Mouse (Mus musculus): ENCODE results near the gene Ap2m1. TPM values are rescaled to one million over a fixed set of nuclear protein-coding genes. Genes with fewer than 3 reads are reported as not detected.

Gene Ap2m1
- total RNA-seq, 2 experiments from 2014 or later, result 277 to 333 TPM

DNA sequence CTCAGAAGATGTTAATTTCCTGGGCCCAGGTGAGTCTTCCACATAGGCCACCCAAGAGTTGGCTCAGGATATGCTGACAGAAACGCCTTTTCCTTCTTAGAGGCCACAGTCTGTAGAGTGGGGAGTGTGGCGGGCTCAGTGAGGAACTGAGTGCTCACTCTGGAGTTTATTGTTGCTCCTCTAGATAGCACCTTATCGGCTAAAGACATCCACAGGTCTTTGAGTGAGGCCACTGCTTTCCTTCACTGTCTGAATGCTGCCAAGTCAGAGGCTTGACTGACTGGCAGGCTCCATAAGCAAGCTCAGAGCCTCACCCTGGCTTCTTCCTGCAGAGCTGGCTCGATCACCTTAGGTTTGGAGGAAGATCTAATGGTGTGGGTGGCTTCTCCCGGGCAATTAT, 6.5 kb upstream of the Ap2m1 start:
- peak in 1 of 2 experiments; percentile 9 for DNase-seq (ENCODE audit: low spot score in 2 of 2)

- DNase-seq (ENCODE audit: low spot score in 2 of 2), result no peak
Observed at GRCm38 (mm10) chr16:20529375-20529774, 5.9 kb upstream of the Ap2m1 start.

GRCm38 (mm10) chr16:20530941-20531340, 4.3 kb upstream of the Ap2m1 start:
- DNase-seq (ENCODE audit: low spot score in 2 of 2), result no peak

DNA sequence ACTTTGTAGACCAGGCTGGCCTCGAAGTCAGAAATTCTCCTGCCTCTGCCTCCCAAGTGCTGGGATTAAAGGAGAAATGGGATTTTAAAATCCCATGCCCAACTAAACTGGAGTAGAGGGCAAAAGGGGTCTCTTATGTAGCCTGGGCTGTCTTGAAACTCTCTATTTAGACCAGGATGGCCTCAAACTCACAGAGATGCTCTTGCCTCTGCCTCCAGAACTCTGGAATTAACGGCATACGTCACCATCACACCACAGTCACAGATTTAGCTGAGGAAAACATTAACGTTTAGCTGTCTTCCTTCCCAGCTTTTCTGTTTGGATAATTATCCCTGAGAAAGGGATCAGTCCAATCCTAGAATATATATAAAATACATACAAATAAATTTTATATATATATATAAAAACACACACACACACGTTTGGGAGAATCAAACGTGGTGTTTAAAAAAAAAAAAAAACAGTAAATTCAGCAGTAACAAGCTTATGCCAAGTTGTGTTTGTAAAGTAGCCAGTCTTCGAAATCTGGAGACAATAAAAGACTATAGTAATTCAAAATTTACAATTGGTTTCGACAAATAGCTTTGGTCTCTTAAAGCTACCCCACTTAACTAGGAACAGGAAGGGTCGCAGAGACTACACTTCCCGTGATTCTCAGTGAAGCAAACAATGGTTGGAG, 522 bp upstream of the Ap2m1 start:
- peak in 1 of 2 experiments; percentile 11 for DNase-seq (ENCODE audit: low spot score in 2 of 2)

- no peak for DNase-seq (ENCODE audit: low spot score in 2 of 2)
Observed at GRCm38 (mm10) chr16:20536081-20536665, 895 bp downstream of the Ap2m1 start.

GRCm38 (mm10) chr16:20537071-20537471, 1.8 kb downstream of the Ap2m1 start:
- peak; percentile 36 to 51 for DNase-seq (ENCODE audit: low spot score in 2 of 2)

DNA sequence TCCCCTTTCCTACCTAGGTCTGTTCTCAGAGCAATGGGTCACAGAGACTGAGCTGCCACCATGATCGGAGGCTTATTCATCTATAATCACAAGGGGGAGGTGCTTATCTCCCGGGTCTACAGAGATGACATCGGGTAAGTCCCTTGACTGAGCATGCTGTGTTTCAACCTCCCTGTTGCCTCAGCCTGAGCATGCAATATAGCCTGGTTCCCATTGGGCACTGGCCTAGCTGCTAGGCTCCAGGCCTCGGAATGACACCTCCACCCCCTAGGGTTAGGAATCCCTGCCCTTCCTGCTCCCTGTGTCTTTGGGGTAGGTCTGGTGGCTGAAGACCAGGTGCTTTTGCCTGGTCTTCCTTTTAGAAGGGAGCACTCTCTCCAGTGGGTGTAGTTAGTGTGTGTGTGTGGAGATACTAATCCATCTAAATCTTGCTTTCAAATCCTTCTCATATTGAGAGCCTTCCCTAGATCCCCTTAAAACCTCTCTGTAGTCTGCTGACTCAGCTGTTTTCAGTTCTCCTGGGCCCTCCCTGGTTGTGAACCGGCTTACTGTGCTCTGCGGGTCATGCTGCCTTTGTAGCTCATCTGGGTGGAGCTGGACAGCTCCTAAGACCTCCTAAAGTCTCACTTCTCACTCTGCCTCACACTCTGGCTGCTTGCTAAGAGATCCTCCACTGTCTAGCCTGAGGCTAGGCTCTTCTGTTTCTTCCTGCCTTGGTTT, 2.5 kb downstream of the Ap2m1 start:
- peak in 1 of 2 experiments; percentile 19 for DNase-seq (ENCODE audit: low spot score in 2 of 2)

DNA sequence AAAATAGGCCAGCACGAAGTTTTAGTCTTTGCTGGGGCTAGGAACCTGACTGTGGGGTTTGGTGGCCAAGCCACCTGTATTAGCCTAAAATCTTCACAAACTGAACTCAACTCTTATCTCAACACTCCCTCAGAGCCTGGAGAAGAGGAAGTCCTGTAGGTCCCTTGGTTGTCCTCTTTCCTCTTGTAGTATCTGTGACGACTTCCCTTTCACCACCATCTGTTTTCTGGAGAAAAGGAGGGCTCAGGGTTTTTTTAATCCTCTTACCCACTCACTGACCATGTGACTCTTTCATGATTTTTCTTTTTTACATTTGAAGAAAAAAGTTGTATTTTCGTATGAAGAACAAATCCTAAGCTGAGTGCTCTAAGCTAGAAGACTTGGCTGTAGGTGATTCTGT, 4.4 kb downstream of the Ap2m1 start:
- no peak for DNase-seq (ENCODE audit: low spot score in 2 of 2)

- no peak for DNase-seq (ENCODE audit: low spot score in 2 of 2)
Observed at GRCm38 (mm10) chr16:20540438-20540837, 5.2 kb downstream of the Ap2m1 start.

- DNase-seq (ENCODE audit: low spot score in 2 of 2), result no peak
Observed at GRCm38 (mm10) chr16:20545696-20546095, 10.4 kb downstream of the Ap2m1 start.

GRCm38 (mm10) chr16:20547423-20547822, 12.1 kb downstream of the Ap2m1 start:
- no peak for DNase-seq (ENCODE audit: low spot score in 2 of 2)

- DNase-seq (ENCODE audit: low spot score in 2 of 2), result peak; percentile 93 to 94
Observed at GRCm38 (mm10) chr16:20548096-20548948, 13.0 kb downstream of the Ap2m1 start, which contains the start of gene Abcf3. Gene Abcf3 (plus strand): TSS chr16:20548577.

- DNase-seq (ENCODE audit: low spot score in 2 of 2), result no peak
Observed at GRCm38 (mm10) chr16:20549161-20549560, 13.9 kb downstream of the Ap2m1 start.

GRCm38 (mm10) chr16:20551691-20552090, 16.4 kb downstream of the Ap2m1 start:
- no peak for DNase-seq (ENCODE audit: low spot score in 2 of 2)

DNA sequence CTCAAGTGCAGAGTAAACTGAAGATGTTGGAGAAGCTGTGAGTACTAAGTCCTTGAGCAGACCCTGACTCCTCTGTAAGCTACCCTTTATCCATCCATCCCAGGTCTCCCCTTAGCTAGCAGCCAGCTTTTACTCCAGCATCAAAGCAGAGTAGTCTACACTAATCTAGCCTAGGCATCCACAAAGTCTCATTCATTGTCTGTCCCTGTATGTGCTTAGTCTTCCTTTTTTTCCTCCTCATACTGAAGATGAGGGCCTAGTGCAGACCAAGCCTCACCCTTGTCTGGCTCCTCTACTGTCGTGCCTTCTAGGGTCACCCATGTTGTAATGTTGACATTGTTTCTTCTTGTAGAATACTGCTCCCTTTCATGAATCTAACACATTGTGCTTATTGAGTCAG, 17.3 kb downstream of the Ap2m1 start:
- DNase-seq (ENCODE audit: low spot score in 2 of 2), result no peak

GRCm38 (mm10) chr16:20555000-20555399, 19.7 kb downstream of the Ap2m1 start:
- no peak for DNase-seq (ENCODE audit: low spot score in 2 of 2)

DNA sequence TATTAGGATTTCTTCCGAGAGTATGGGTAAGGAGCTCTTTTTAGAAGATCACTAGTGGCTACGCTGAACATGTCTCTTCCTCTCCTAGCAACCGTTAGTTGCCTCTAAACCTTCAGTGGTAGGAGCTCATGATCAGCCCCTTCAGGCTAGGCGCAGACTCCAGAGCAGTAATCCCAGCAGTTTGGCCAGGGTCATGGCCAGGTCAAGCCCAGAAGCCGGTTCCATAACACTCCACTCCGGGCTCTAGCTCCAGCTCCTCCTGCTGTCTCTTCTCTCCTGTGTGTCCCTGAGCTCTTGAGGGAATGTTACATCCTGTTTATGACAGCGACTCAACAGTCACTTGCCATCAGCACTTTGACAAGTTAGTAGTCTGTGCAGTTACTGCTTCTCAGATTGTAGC, 22.1 kb downstream of the Ap2m1 start:
- DNase-seq (ENCODE audit: low spot score in 2 of 2), result no peak

DNA sequence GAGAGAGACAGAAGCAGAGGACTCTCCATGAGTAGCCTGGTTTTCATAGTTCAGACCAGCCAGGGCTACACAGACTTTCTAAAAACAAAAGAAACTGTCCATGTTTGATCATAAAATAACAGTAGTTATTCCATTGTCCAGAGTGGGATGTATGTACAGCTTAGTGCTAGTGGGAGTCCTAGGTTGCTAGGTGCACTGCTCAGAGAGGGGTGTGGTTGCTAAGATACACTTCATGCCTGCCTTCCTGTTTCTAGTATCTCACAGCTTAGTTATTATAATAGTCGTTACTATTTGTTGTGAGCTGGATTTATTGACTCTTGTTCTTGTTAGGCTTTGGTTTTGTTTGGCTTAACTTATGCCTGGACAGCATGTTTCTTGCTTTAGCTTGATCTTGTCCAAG, 29.8 kb downstream of the Ap2m1 start:
- no peak for DNase-seq (ENCODE audit: low spot score in 2 of 2)

DNA sequence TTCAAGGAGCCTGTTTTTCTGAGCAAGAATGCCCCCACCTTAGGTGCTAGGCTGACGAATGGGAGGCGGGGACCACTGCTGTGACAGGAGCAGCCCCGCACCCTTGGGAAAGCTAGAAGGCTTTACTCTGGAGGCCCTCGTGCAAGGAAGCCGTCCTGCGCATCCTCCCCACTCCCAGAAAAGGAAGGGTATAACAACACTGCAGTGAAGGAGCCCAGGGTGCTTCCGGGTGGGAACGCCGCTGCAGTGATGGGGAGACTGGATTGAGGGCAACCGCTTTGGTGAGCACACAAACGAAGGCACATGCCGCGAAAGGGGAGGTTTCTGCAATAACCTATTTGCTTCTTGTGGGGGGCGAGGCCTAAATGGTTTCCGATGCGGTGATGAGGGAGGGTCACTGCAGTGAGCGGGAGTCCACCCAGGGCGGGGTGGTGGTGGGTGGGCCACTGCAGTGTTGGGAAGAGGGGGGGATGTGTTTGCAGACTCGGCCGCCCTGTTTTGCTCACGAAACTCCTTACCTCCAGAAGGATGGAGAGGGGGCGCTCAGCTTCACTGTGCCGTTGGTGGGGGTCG, 54.2 kb downstream of the Ap2m1 start, which contains the start of gene Vwa5b2:
Gene Vwa5b2 (plus strand): TSS at position 106 of the 573 bp plus-strand sequence.
- no peak for DNase-seq (ENCODE audit: low spot score in 2 of 2)

DNA sequence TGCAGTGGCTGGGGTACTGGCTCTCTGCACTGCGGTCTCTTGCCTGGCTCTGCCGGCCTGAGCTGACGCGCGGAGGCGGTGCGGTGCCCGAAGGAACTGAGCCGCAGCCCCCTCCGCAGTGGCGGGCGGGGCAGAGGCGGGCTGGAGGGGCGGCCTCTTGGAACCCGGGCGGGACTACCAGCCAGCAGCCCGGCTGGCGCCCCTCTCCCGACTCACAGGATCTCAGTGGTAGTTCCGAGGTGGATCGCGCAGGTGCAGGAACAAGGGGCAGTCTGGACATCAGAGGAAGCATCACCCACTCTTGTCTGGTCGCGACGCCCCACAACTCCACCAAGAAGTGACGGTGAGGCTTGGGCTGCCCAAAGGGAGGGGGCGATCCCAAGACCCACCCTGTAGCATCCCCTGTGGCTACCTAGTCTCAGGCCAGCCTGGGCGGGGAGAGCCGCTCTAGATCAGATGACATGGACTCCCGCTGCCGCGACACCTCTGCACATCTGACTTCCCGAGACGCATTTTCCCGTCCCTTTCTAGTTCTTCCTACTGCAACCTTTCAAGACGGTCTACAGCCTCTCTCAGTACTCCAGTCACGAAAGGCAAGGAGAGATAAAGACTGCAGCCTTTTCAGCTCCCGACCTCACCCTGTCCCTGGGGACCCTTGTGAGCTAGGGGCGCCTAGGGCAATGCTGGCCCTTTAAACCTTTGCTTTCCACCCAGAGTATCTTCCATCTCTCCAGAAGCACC, 54.8 kb downstream of the Ap2m1 start:
- peak in 1 of 2 experiments; percentile 24 for DNase-seq (ENCODE audit: low spot score in 2 of 2)

All from adrenal gland, adult 18-20 months (tissue).